Mouse (Mus musculus): ENCODE measurements around the gene Tmsb15b1. TPM values are rescaled to one million over a fixed set of nuclear protein-coding genes. Genes with fewer than 3 reads are reported as not detected.

The Tmsb15b1 gene
- polyA plus RNA-seq, 2 experiments, result 1.7 to 5.2 TPM

DNA sequence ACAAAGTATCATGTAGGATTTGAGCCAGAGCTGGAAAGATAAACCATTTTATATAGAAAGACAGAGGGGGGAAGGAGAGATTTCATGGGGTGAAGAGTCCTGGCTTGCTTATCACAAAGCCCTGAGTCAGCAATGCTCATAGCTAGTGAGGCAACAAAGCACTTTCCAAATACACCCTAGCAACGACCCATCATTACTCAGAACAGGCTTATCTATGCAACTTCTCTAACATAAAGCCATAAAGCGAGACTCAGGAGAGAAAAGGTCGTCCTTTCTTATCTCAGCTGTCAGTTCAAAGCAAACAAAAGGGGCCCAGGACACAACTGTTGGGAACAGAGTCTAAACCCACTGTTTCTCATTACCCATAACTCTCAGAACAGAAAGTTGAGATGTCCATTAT lies 38.7 kb downstream of the Tmsb15b1 start:
- WGBS (ENCODE audit: insufficient replicate concordance), result 14% methylated on average over 3 of the region's 3 CpGs
- Histone ChIP-seq H3K4me3 (ENCODE audit: insufficient read depth in 1 of 2, low read depth in 2 of 2, low read length in 2 of 2) (no peak overlapping the region), H3K9me3 (ENCODE audit: control insufficient read depth, low read length) (no peaks in the 10 kb centered on the region), H3K4me2 (ENCODE audit: low read depth) (no peak overlapping the region), H3K36me3 (replicated peaks; ENCODE audit: control insufficient read depth, insufficient read depth, low read depth) (no peaks in the 10 kb centered on the region), H3K27ac (no peak overlapping the region), H3K9ac (replicated peaks) (no peak overlapping the region), H3K4me1 (replicated peaks; ENCODE audit: control insufficient read depth in 2 of 2, insufficient read depth in 2 of 2, low read length in 1 of 2) (no peaks in the 10 kb centered on the region), H3K27me3 (ENCODE audit: control insufficient read depth, insufficient read depth, low read length) (no peaks in the 10 kb centered on the region)
- no peak for DNase-seq (ENCODE audit: low read depth in 3 of 3, low spot score in 3 of 3)
- TF ChIP-seq CTCF (IDR thresholded peaks at IDR 0.05; ENCODE audit: low read depth), result no peak
- no peak for TF ChIP-seq EP300 (IDR thresholded peaks at IDR 0.05; ENCODE audit: low read depth)
- no peak for ATAC-seq (ENCODE audit: insufficient read depth)

DNA sequence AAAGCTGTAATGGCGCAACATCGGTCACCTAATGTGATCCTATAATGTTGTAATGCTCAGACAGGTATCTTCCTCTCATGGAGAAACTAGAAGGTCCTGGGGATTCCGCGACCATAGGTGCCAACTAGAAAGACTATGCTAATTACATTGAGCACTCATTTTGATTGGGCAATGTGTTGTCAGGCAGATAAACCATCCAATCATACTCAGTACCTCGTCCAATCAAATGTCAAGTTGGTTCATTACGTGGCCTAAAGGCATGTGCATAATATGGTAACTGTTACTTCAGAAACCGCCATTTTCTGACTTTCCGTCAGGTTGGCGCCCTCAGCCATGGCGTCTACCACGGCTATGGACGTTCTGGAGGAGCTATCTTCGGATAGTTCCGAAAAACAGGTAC lies 49.6 kb downstream of the Tmsb15b1 start, which contains the start of gene H2bfm:
Gene H2bfm, plus strand, starts transcription at position 295 of the 400 bp plus-strand sequence.
- DNase-seq (ENCODE audit: low read depth in 3 of 3, low spot score in 3 of 3) (no peak), ATAC-seq (ENCODE audit: insufficient read depth) (no peak)
- Histone ChIP-seq H3K4me1 (replicated peaks; ENCODE audit: control insufficient read depth in 2 of 2, insufficient read depth in 2 of 2, low read length in 1 of 2) (no peaks in the 10 kb centered on the region), H3K4me2 (ENCODE audit: low read depth) (no peak within 1 kb of the TSS), H3K36me3 (replicated peaks; ENCODE audit: control insufficient read depth, insufficient read depth, low read depth) (no peaks in the 10 kb centered on the region), H3K27me3 (ENCODE audit: control insufficient read depth, insufficient read depth, low read length) (no peaks in the 10 kb centered on the region), H3K9me3 (ENCODE audit: control insufficient read depth, low read length) (no peaks in the 10 kb centered on the region; the same call in 1 of the 2 replicates), H3K4me3 (ENCODE audit: insufficient read depth in 1 of 2, low read depth in 2 of 2, low read length in 2 of 2) (no peak within 1 kb of the TSS), H3K9ac (replicated peaks) (no peak within 1 kb of the TSS), H3K27ac (no peak within 1 kb of the TSS)
- TF ChIP-seq CTCF (IDR thresholded peaks at IDR 0.05; ENCODE audit: low read depth), result no peak
- no peak for TF ChIP-seq EP300 (IDR thresholded peaks at IDR 0.05; ENCODE audit: low read depth)
- 73% methylated on average over 14 of the region's 14 CpGs for WGBS (ENCODE audit: insufficient replicate concordance)

DNA sequence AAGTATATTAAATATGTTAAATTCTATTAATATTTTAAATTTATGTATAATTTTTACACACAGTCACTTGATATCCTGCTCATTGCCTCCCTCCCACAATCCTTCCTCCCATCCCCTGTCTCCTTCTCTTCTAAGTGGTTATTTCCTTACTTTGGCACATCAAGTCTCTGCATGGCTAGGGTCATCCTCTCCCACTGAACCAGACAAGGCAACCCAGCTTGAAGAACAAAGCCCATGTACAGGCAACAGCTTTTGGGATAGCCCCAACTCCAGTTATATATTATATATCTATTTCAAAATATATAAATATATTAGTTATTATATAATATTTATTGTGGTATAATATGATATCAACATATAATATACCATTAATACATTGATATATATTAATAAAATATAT lies 50.8 kb downstream of the Tmsb15b1 start:
- no peaks in the 10 kb centered on the region for H3K4me1 ChIP-seq (replicated peaks; ENCODE audit: control insufficient read depth in 2 of 2, insufficient read depth in 2 of 2, low read length in 1 of 2)
- no peak for TF ChIP-seq CTCF (IDR thresholded peaks at IDR 0.05; ENCODE audit: low read depth)
- TF ChIP-seq EP300 (IDR thresholded peaks at IDR 0.05; ENCODE audit: low read depth), result no peak

More for the DNA sequence above, 50.8 kb downstream of the Tmsb15b1 start:
- no peak overlapping the region for H3K4me3 ChIP-seq (ENCODE audit: insufficient read depth in 1 of 2, low read depth in 2 of 2, low read length in 2 of 2)
- DNase-seq (ENCODE audit: low read depth in 3 of 3, low spot score in 3 of 3), result no peak
- H3K27me3 ChIP-seq (ENCODE audit: control insufficient read depth, insufficient read depth, low read length), result no peaks in the 10 kb centered on the region
- no peak overlapping the region for H3K4me2 ChIP-seq (ENCODE audit: low read depth)
- no peak overlapping the region for H3K9ac ChIP-seq (replicated peaks)
- H3K36me3 ChIP-seq (replicated peaks; ENCODE audit: control insufficient read depth, insufficient read depth, low read depth), result no peaks in the 10 kb centered on the region
- no peaks in the 10 kb centered on the region; the same call in 1 of the 2 replicates for H3K9me3 ChIP-seq (ENCODE audit: control insufficient read depth, low read length)
- no peak for ATAC-seq (ENCODE audit: insufficient read depth)
- H3K27ac ChIP-seq, result no peak overlapping the region

Other genes starting within 250 kb of the Tmsb15b1 start
- gene Morf4l2, start 233.2 kb downstream of the Tmsb15b1 start, polyA plus RNA-seq (2012; rRNA removed), result 73.8 and 111 TPM in 2 replicates
- gene Morf4l2, start 233.2 kb downstream of the Tmsb15b1 start, polyA plus RNA-seq (2014; fragmentation: Nextera tagmentation; extraction: Ambion mirVana), result 191 and 193 TPM in 2 replicates
- not detected in 2 replicates for gene Glra4, start 196.7 kb downstream of the Tmsb15b1 start, polyA plus RNA-seq (2012; rRNA removed)
- not detected in 2 replicates for gene Glra4, start 196.7 kb downstream of the Tmsb15b1 start, polyA plus RNA-seq (2014; fragmentation: Nextera tagmentation; extraction: Ambion mirVana)
- gene Plp1, start 154.2 kb downstream of the Tmsb15b1 start, polyA plus RNA-seq (2012; rRNA removed), result 0.73 and 0.80 TPM in 2 replicates
- gene Plp1, start 154.2 kb downstream of the Tmsb15b1 start, polyA plus RNA-seq (2014; fragmentation: Nextera tagmentation; extraction: Ambion mirVana), result 0.17 and 0.19 TPM in 2 replicates
- 0.01 TPM in 1 of 2 replicates, not detected in the other for gene Rab9b, start 108.1 kb downstream of the Tmsb15b1 start, polyA plus RNA-seq (2012; rRNA removed)
- not detected in 2 replicates for gene Rab9b, start 108.1 kb downstream of the Tmsb15b1 start, polyA plus RNA-seq (2014; fragmentation: Nextera tagmentation; extraction: Ambion mirVana)
- gene H2bfm, start 49.5 kb downstream of the Tmsb15b1 start, polyA plus RNA-seq (2012; rRNA removed), result not detected in 2 replicates
- not detected in 2 replicates for gene H2bfm, start 49.5 kb downstream of the Tmsb15b1 start, polyA plus RNA-seq (2014; fragmentation: Nextera tagmentation; extraction: Ambion mirVana)
- gene Tmsb15b2, start 1.4 kb downstream of the Tmsb15b1 start, polyA plus RNA-seq (2012; rRNA removed), result 1.4 and 4.1 TPM in 2 replicates
- 7.0 and 9.8 TPM in 2 replicates for gene Tmsb15b2, start 1.4 kb downstream of the Tmsb15b1 start, polyA plus RNA-seq (2014; fragmentation: Nextera tagmentation; extraction: Ambion mirVana)
- 0.61 and 0.67 TPM in 2 replicates for gene Tmsb15l, start within 50 bp of the Tmsb15b1 start, polyA plus RNA-seq (2012; rRNA removed)
- 0.46 and 0.67 TPM in 2 replicates for gene Tmsb15l, start within 50 bp of the Tmsb15b1 start, polyA plus RNA-seq (2014; fragmentation: Nextera tagmentation; extraction: Ambion mirVana)
- 0.04 and 0.13 TPM in 2 replicates for gene Zcchc18, start 16.3 kb upstream of the Tmsb15b1 start, polyA plus RNA-seq (2012; rRNA removed)
- 0.13 and 0.14 TPM in 2 replicates for gene Zcchc18, start 16.3 kb upstream of the Tmsb15b1 start, polyA plus RNA-seq (2014; fragmentation: Nextera tagmentation; extraction: Ambion mirVana)
- 1.3 and 1.4 TPM in 2 replicates for gene Slc25a53, start 61.4 kb upstream of the Tmsb15b1 start, polyA plus RNA-seq (2012; rRNA removed)
- 2.1 and 2.6 TPM in 2 replicates for gene Slc25a53, start 61.4 kb upstream of the Tmsb15b1 start, polyA plus RNA-seq (2014; fragmentation: Nextera tagmentation; extraction: Ambion mirVana)
- gene Fam199x, start 72.7 kb upstream of the Tmsb15b1 start, polyA plus RNA-seq (2012; rRNA removed), result 0.28 and 0.46 TPM in 2 replicates
- gene Fam199x, start 72.7 kb upstream of the Tmsb15b1 start, polyA plus RNA-seq (2014; fragmentation: Nextera tagmentation; extraction: Ambion mirVana), result 0.76 and 0.99 TPM in 2 replicates
- not detected in 2 replicates for gene Esx1, start 145.2 kb upstream of the Tmsb15b1 start, polyA plus RNA-seq (2012; rRNA removed)
- not detected in 2 replicates for gene Esx1, start 145.2 kb upstream of the Tmsb15b1 start, polyA plus RNA-seq (2014; fragmentation: Nextera tagmentation; extraction: Ambion mirVana)